Mouse (Mus musculus): ENCODE results near the gene Sh3gl1. TPM values are rescaled to one million over a fixed set of nuclear protein-coding genes. Genes with fewer than 3 reads are reported as not detected.

Sh3gl1 gene
- total and polyA plus RNA-seq, 3 experiments: 41.0 to 78.4 TPM; not detected in 1

- TF ChIP-seq ZC3H11A (IDR thresholded peaks at IDR 0.05; ENCODE audit: low read depth, low read length) (no peak), JUND (IDR thresholded peaks at IDR 0.05; ENCODE audit: low read depth, low read length) (no peak), TAL1 (IDR thresholded peaks at IDR 0.05; ENCODE audit: low read length) (no peak), ZMIZ1 (IDR thresholded peaks at IDR 0.05; ENCODE audit: low read depth, low read length) (no peak), MYB (IDR thresholded peaks at IDR 0.05; ENCODE audit: low read depth, low read length) (no peak), GATA1 (IDR thresholded peaks at IDR 0.05; ENCODE audit: low read depth, low read length) (no peak), MXI1 (IDR thresholded peaks at IDR 0.05; ENCODE audit: low read depth, low read length) (no peak), POLR2A (IDR thresholded peaks at IDR 0.05; ENCODE audit: control insufficient read depth in 1 of 2, insufficient read depth in 1 of 2, low read depth in 1 of 2, low read length in 2 of 2, poor library complexity in 1 of 2) (no peak), MAZ (IDR thresholded peaks at IDR 0.05; ENCODE audit: low read depth, low read length) (no peak), SMC3 (IDR thresholded peaks at IDR 0.05; ENCODE audit: low read depth, low read length) (no peak), RAD21 (IDR thresholded peaks at IDR 0.05; ENCODE audit: low read depth, low read length) (no peak), TBP (IDR thresholded peaks at IDR 0.05; ENCODE audit: low read depth, low read length) (no peak)
- Histone ChIP-seq H3K4me1 (ENCODE audit: control insufficient read depth in 1 of 2, insufficient read depth in 2 of 2, low read length in 2 of 2) (peaks cover 0 to 17% of the 10 kb centered on the region in 2 experiments; a peak in 2 of 4 replicates), H3K4me3 (ENCODE audit: control insufficient read depth in 1 of 2, insufficient read depth in 1 of 2, low read depth in 2 of 2, low read length in 2 of 2) (no peak overlapping the region), H3K79me2 (ENCODE audit: control insufficient read depth, insufficient read depth, low read length, poor library complexity) (no peaks in the 10 kb centered on the region), H3K27me3 (ENCODE audit: control insufficient read depth in 1 of 2, insufficient read depth in 2 of 2, low read length in 2 of 2) (no peaks in the 10 kb centered on the region), H3K9me3 (replicated peaks; ENCODE audit: insufficient read depth, low read length) (no peaks in the 10 kb centered on the region), H3K9ac (ENCODE audit: control insufficient read depth, low read depth, low read length, poor library complexity, severe bottlenecking) (no peak overlapping the region), H3K36me3 (ENCODE audit: control insufficient read depth in 1 of 2, insufficient read depth in 2 of 2, low read length in 2 of 2) (peaks cover 0 to 8% of the 10 kb centered on the region in 2 experiments; a peak in 2 of 4 replicates), H3K27ac (ENCODE audit: control insufficient read depth, low read depth, low read length) (no peak overlapping the region)
- DNase-seq (ENCODE audit: low read depth, low spot score): no peak
Measured at GRCm38 (mm10) chr17:56010255-56010654, 26.2 kb downstream of the Sh3gl1 start.

- H3K27ac ChIP-seq (ENCODE audit: control insufficient read depth, low read depth, low read length): no peak overlapping the region
- TF ChIP-seq ZKSCAN1 (IDR thresholded peaks at IDR 0.05; ENCODE audit: low read depth, low read length) (no peak), ELF1 (IDR thresholded peaks at IDR 0.05; ENCODE audit: low read depth, low read length) (no peak), SMC3 (IDR thresholded peaks at IDR 0.05; ENCODE audit: low read depth, low read length) (no peak), MAFK (IDR thresholded peaks at IDR 0.05; ENCODE audit: borderline replicate concordance, low read depth, low read length) (no peak), JUND (IDR thresholded peaks at IDR 0.05; ENCODE audit: low read depth, low read length) (no peak), BHLHE40 (IDR thresholded peaks at IDR 0.05; ENCODE audit: borderline replicate concordance, low read depth, low read length) (no peak), MXI1 (IDR thresholded peaks at IDR 0.05; ENCODE audit: low read depth, low read length) (no peak), NRF1 (IDR thresholded peaks at IDR 0.05; ENCODE audit: insufficient read depth, low read depth, low read length, poor library complexity, severe bottlenecking) (no peak)
- DNase-seq (ENCODE audit: low read depth, low spot score): no peak
- H3K4me1 ChIP-seq (ENCODE audit: control insufficient read depth in 1 of 2, insufficient read depth in 2 of 2, low read length in 2 of 2): peaks cover 0 to 17% of the 10 kb centered on the region in 2 experiments; a peak in 2 of 4 replicates
- H3K4me3 ChIP-seq (ENCODE audit: control insufficient read depth in 1 of 2, insufficient read depth in 1 of 2, low read depth in 2 of 2, low read length in 2 of 2): peak overlapping the region; percentile 64 to 90; a peak in 3 of 4 replicates
- no peak overlapping the region; the same call in 1 of the 2 replicates for H3K9ac ChIP-seq (ENCODE audit: control insufficient read depth, low read depth, low read length, poor library complexity, severe bottlenecking)
- no peaks in the 10 kb centered on the region for H3K9me3 ChIP-seq (replicated peaks; ENCODE audit: insufficient read depth, low read length)
- no peaks in the 10 kb centered on the region for H3K79me2 ChIP-seq (ENCODE audit: control insufficient read depth, insufficient read depth, low read length, poor library complexity)
- no peaks in the 10 kb centered on the region for H3K27me3 ChIP-seq (ENCODE audit: control insufficient read depth in 1 of 2, insufficient read depth in 2 of 2, low read length in 2 of 2)
- H3K36me3 ChIP-seq (ENCODE audit: control insufficient read depth in 1 of 2, insufficient read depth in 2 of 2, low read length in 2 of 2): peaks cover 0 to 8% of the 10 kb centered on the region in 2 experiments; a peak in 2 of 4 replicates
Measured at GRCm38 (mm10) chr17:56009962-56010240, 26.5 kb downstream of the Sh3gl1 start.
